Comparison of ENCODE assay signal across 8 mouse cellular contexts in the genomic region with DNA sequence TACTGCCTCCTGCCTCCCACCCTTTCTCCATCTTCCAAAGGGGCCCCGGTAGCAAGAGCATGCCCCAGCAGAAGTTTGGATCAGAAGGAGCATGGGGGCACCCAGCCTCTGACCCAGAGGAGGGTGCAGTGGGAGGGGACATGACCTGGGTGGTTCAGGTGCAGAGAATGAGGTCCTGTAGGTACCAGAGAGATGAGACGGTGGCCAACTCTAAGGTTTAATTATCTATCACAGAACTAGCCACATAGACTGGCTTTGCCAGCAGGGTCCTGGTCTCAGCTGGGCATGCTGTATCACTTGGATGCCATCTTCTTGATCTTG. TPM values are rescaled to one million over a fixed set of nuclear protein-coding genes. Genes with fewer than 3 reads are reported as not detected.
DNase-seq lines count a peak whose midpoint lies in the region; ATAC-seq and TF ChIP-seq lines count a peak whose summit lies in the region.

No protein-coding gene starts in this region.

- H3K36me3 ChIP-seq in kidney, embryonic 15.5 days: peaks cover 10% of the 10 kb centered on the region
- H3K36me3 ChIP-seq in embryonic facial prominence, embryonic 12.5 days: peaks cover 8% of the 10 kb centered on the region
- peaks cover 12% of the 10 kb centered on the region for H3K36me3 ChIP-seq in intestine, embryonic 14.5 days (ENCODE audit: control insufficient read depth, insufficient read depth, low read length)
- H3K36me3 ChIP-seq in midbrain, postnatal 0 days (ENCODE audit: insufficient read depth, low read length): peaks cover 5% of the 10 kb centered on the region; the same call in 1 of the 2 replicates

- H3K4me1 ChIP-seq in kidney, embryonic 15.5 days: peaks cover 58% of the 10 kb centered on the region
- H3K4me1 ChIP-seq in embryonic facial prominence, embryonic 12.5 days: peaks cover 10% of the 10 kb centered on the region
- peaks cover 12% of the 10 kb centered on the region for H3K4me1 ChIP-seq in intestine, embryonic 14.5 days (replicated peaks; ENCODE audit: control insufficient read depth, insufficient read depth, low read length)
- H3K4me1 ChIP-seq in midbrain, postnatal 0 days (ENCODE audit: insufficient read depth, low read length): peaks cover 5% of the 10 kb centered on the region; the same call in 1 of the 2 replicates

- H3K27ac ChIP-seq in kidney, embryonic 15.5 days: peak overlapping the region; percentile 89; the same call in 1 of the 2 replicates
- H3K27ac ChIP-seq in embryonic facial prominence, embryonic 12.5 days: no peak overlapping the region
- H3K27ac ChIP-seq in intestine, embryonic 14.5 days (ENCODE audit: low read depth): no peak overlapping the region
- no peak overlapping the region for H3K27ac ChIP-seq in midbrain, postnatal 0 days (ENCODE audit: low read depth, low read length)

- H3K9me3 ChIP-seq in kidney, embryonic 15.5 days (replicated peaks): no peaks in the 10 kb centered on the region
- H3K9me3 ChIP-seq in embryonic facial prominence, embryonic 12.5 days: no peaks in the 10 kb centered on the region
- no peaks in the 10 kb centered on the region for H3K9me3 ChIP-seq in intestine, embryonic 14.5 days (ENCODE audit: control insufficient read depth, low read length)
- H3K9me3 ChIP-seq in midbrain, postnatal 0 days (ENCODE audit: low read length): no peaks in the 10 kb centered on the region

- H3K4me2 ChIP-seq in kidney, embryonic 15.5 days: peak overlapping the region; percentile 84
- H3K4me2 ChIP-seq in embryonic facial prominence, embryonic 12.5 days (replicated peaks): peak overlapping the region; percentile 57
- peak overlapping the region; percentile 70 for H3K4me2 ChIP-seq in intestine, embryonic 14.5 days (ENCODE audit: low read length)
- peak overlapping the region; percentile 68 for H3K4me2 ChIP-seq in midbrain, postnatal 0 days (ENCODE audit: low read depth, low read length, poor library complexity, severe bottlenecking)

- H3K27me3 ChIP-seq in kidney, embryonic 15.5 days: peaks cover 7% of the 10 kb centered on the region; the same call in 1 of the 2 replicates
- H3K27me3 ChIP-seq in embryonic facial prominence, embryonic 12.5 days: peaks cover 34% of the 10 kb centered on the region
- no peaks in the 10 kb centered on the region for H3K27me3 ChIP-seq in intestine, embryonic 14.5 days (replicated peaks; ENCODE audit: control insufficient read depth, insufficient read depth, low read length)
- H3K27me3 ChIP-seq in midbrain, postnatal 0 days (ENCODE audit: insufficient read depth, low read length): 0 out of 2 replicates have a peak, but pooled peaks cover 6% of the 10 kb centered on the region

- DNase-seq in kidney, postnatal 25 days: no peak
- DNase-seq in intestine, embryonic 14.5 days (ENCODE audit: low spot score): no peak
- DNase-seq in midbrain, postnatal 0 days (ENCODE audit: low spot score): no peak
- DNase-seq in frontal cortex, postnatal 14 days (ENCODE audit: low spot score in 2 of 2): no peak
- no peak for DNase-seq in frontal cortex, postnatal 36 days (ENCODE audit: low spot score in 2 of 2)

- 27% methylated on average over 2 of the region's 2 CpGs for WGBS in kidney, embryonic 15.5 days
- 28% methylated on average over 2 of the region's 2 CpGs for WGBS in embryonic facial prominence, embryonic 12.5 days
- WGBS in intestine, embryonic 14.5 days: 31% methylated on average over 2 of the region's 2 CpGs
- WGBS in midbrain, postnatal 0 days: 34% methylated on average over 2 of the region's 2 CpGs

- peak overlapping the region; percentile 57 for H3K4me3 ChIP-seq in kidney, embryonic 15.5 days (replicated peaks)
- H3K4me3 ChIP-seq in embryonic facial prominence, embryonic 12.5 days: peak overlapping the region; percentile 35
- H3K4me3 ChIP-seq in intestine, embryonic 14.5 days (ENCODE audit: low read depth, low read length): peak overlapping the region; percentile 43
- H3K4me3 ChIP-seq in midbrain, postnatal 0 days (ENCODE audit: low read depth, low read length): peak overlapping the region; percentile 37

- TF ChIP-seq CTCF in midbrain, postnatal 0 days (IDR thresholded peaks at IDR 0.05): no peak

- no peak for ATAC-seq in kidney, embryonic 15.5 days (replicated peaks; ENCODE audit: low FRiP score)
- no peak for ATAC-seq in embryonic facial prominence, embryonic 12.5 days (ENCODE audit: insufficient number of reproducible peaks, insufficient read depth, low FRiP score, low TSS enrichment)
- ATAC-seq in intestine, embryonic 14.5 days (replicated peaks; ENCODE audit: low FRiP score, low TSS enrichment, low read depth): no peak
- no peak for ATAC-seq in midbrain, postnatal 0 days (ENCODE audit: low FRiP score)
- ATAC-seq in granulocyte monocyte progenitor cell, adult 5-6 weeks (replicated peaks; ENCODE audit: poor library complexity, severe bottlenecking): no peak

- peak overlapping the region; percentile 51 for H3K9ac ChIP-seq in kidney, embryonic 15.5 days
- no peak overlapping the region for H3K9ac ChIP-seq in embryonic facial prominence, embryonic 12.5 days
- H3K9ac ChIP-seq in intestine, embryonic 14.5 days (ENCODE audit: low read length): peak overlapping the region; percentile 46; the same call in 1 of the 2 replicates
- H3K9ac ChIP-seq in midbrain, postnatal 0 days (replicated peaks; ENCODE audit: low read length, poor library complexity, severe bottlenecking): 0 out of 2 replicates have a peak overlapping the region, but pooled peaks have one; percentile 50

RNA-seq across cellular contexts. Expression of gene Smim1, which starts 0.4 kb away (rescaled TPM):
- polyA plus RNA-seq in kidney, embryonic 15.5 days (2015; fragmentation: Nextera tagmentation; extraction: Ambion mirVana): 51.8 and 61.1 TPM in 2 replicates
- 9.3 and 10.1 TPM in 2 replicates for polyA plus RNA-seq in embryonic facial prominence, embryonic 12.5 days (2016; fragmentation: Nextera tagmentation; extraction: Ambion mirVana)
- 102 and 112 TPM in 2 replicates for polyA plus RNA-seq in intestine, embryonic 14.5 days (2014; fragmentation: Nextera tagmentation; extraction: Ambion mirVana)
- total RNA-seq in midbrain, postnatal 0 days (2014; rRNA removed): 13.4 and 20.6 TPM in 2 replicates
- polyA plus RNA-seq in midbrain, postnatal 0 days (2015; fragmentation: Nextera tagmentation; extraction: Ambion mirVana): 12.9 and 14.6 TPM in 2 replicates
- not detected in 2 replicates for total RNA-seq in granulocyte monocyte progenitor cell, adult 5-6 weeks (2014; fragmentation: Nextera tagmentation)
- total RNA-seq in granulocyte monocyte progenitor cell, adult 5-6 weeks (2017): 0.05 and 0.60 TPM in 2 replicates

RNA-seq across cellular contexts. Expression of gene Lrrc47, which starts 14.9 kb away (rescaled TPM):
- polyA plus RNA-seq in kidney, embryonic 15.5 days (2015; fragmentation: Nextera tagmentation; extraction: Ambion mirVana): 21.9 and 23.0 TPM in 2 replicates
- 36.0 and 36.8 TPM in 2 replicates for polyA plus RNA-seq in embryonic facial prominence, embryonic 12.5 days (2016; fragmentation: Nextera tagmentation; extraction: Ambion mirVana)
- polyA plus RNA-seq in intestine, embryonic 14.5 days (2014; fragmentation: Nextera tagmentation; extraction: Ambion mirVana): 14.2 and 14.9 TPM in 2 replicates
- 24.9 and 28.1 TPM in 2 replicates for total RNA-seq in midbrain, postnatal 0 days (2014; rRNA removed)
- 15.8 and 22.6 TPM in 2 replicates for polyA plus RNA-seq in midbrain, postnatal 0 days (2015; fragmentation: Nextera tagmentation; extraction: Ambion mirVana)
- total RNA-seq in granulocyte monocyte progenitor cell, adult 5-6 weeks (2014; fragmentation: Nextera tagmentation): 15.7 and 22.7 TPM in 2 replicates
- 23.5 and 32.4 TPM in 2 replicates for total RNA-seq in granulocyte monocyte progenitor cell, adult 5-6 weeks (2017)

RNA-seq across cellular contexts. Expression of gene Ccdc27, which starts 16.1 kb away (rescaled TPM):
- polyA plus RNA-seq in kidney, embryonic 15.5 days (2015; fragmentation: Nextera tagmentation; extraction: Ambion mirVana): 0.08 and 0.17 TPM in 2 replicates
- not detected in 2 replicates for polyA plus RNA-seq in embryonic facial prominence, embryonic 12.5 days (2016; fragmentation: Nextera tagmentation; extraction: Ambion mirVana)
- polyA plus RNA-seq in intestine, embryonic 14.5 days (2014; fragmentation: Nextera tagmentation; extraction: Ambion mirVana): not detected in 2 replicates
- not detected in 2 replicates for total RNA-seq in midbrain, postnatal 0 days (2014; rRNA removed)
- polyA plus RNA-seq in midbrain, postnatal 0 days (2015; fragmentation: Nextera tagmentation; extraction: Ambion mirVana): not detected in 2 replicates
- not detected in 2 replicates for total RNA-seq in granulocyte monocyte progenitor cell, adult 5-6 weeks (2014; fragmentation: Nextera tagmentation)
- not detected in 2 replicates for total RNA-seq in granulocyte monocyte progenitor cell, adult 5-6 weeks (2017)

RNA-seq across cellular contexts. Expression of gene Cep104, which starts 51.4 kb away (rescaled TPM):
- polyA plus RNA-seq in kidney, embryonic 15.5 days (2015; fragmentation: Nextera tagmentation; extraction: Ambion mirVana): 15.8 and 16.7 TPM in 2 replicates
- 19.2 and 19.8 TPM in 2 replicates for polyA plus RNA-seq in embryonic facial prominence, embryonic 12.5 days (2016; fragmentation: Nextera tagmentation; extraction: Ambion mirVana)
- 13.9 and 14.8 TPM in 2 replicates for polyA plus RNA-seq in intestine, embryonic 14.5 days (2014; fragmentation: Nextera tagmentation; extraction: Ambion mirVana)
- 9.6 and 11.6 TPM in 2 replicates for total RNA-seq in midbrain, postnatal 0 days (2014; rRNA removed)
- 11.7 and 12.0 TPM in 2 replicates for polyA plus RNA-seq in midbrain, postnatal 0 days (2015; fragmentation: Nextera tagmentation; extraction: Ambion mirVana)
- total RNA-seq in granulocyte monocyte progenitor cell, adult 5-6 weeks (2014; fragmentation: Nextera tagmentation): 5.7 and 10.7 TPM in 2 replicates
- 4.2 and 6.9 TPM in 2 replicates for total RNA-seq in granulocyte monocyte progenitor cell, adult 5-6 weeks (2017)

RNA-seq across cellular contexts. Expression of gene Dffb, which starts 51.5 kb away (rescaled TPM):
- polyA plus RNA-seq in kidney, embryonic 15.5 days (2015; fragmentation: Nextera tagmentation; extraction: Ambion mirVana): 12.6 and 13.8 TPM in 2 replicates
- 14.8 and 15.5 TPM in 2 replicates for polyA plus RNA-seq in embryonic facial prominence, embryonic 12.5 days (2016; fragmentation: Nextera tagmentation; extraction: Ambion mirVana)
- 12.1 and 15.1 TPM in 2 replicates for polyA plus RNA-seq in intestine, embryonic 14.5 days (2014; fragmentation: Nextera tagmentation; extraction: Ambion mirVana)
- total RNA-seq in midbrain, postnatal 0 days (2014; rRNA removed): 19.8 and 20.8 TPM in 2 replicates
- polyA plus RNA-seq in midbrain, postnatal 0 days (2015; fragmentation: Nextera tagmentation; extraction: Ambion mirVana): 9.7 and 10.1 TPM in 2 replicates
- 11.8 and 14.2 TPM in 2 replicates for total RNA-seq in granulocyte monocyte progenitor cell, adult 5-6 weeks (2014; fragmentation: Nextera tagmentation)
- 6.7 and 13.4 TPM in 2 replicates for total RNA-seq in granulocyte monocyte progenitor cell, adult 5-6 weeks (2017)
